Mouse (Mus musculus): ENCODE measurements around the gene Agtrap. TPM values are rescaled to one million over a fixed set of nuclear protein-coding genes. Genes with fewer than 3 reads are reported as not detected.
"Not testable (repeated sequence)": the region's sequence is repeated elsewhere in the genome, so short reads cannot be mapped to it uniquely, and the experiment has no call there.

The Agtrap gene
- polyA plus RNA-seq, 1 experiment from 2014 or later, result 31.5 TPM

DNA sequence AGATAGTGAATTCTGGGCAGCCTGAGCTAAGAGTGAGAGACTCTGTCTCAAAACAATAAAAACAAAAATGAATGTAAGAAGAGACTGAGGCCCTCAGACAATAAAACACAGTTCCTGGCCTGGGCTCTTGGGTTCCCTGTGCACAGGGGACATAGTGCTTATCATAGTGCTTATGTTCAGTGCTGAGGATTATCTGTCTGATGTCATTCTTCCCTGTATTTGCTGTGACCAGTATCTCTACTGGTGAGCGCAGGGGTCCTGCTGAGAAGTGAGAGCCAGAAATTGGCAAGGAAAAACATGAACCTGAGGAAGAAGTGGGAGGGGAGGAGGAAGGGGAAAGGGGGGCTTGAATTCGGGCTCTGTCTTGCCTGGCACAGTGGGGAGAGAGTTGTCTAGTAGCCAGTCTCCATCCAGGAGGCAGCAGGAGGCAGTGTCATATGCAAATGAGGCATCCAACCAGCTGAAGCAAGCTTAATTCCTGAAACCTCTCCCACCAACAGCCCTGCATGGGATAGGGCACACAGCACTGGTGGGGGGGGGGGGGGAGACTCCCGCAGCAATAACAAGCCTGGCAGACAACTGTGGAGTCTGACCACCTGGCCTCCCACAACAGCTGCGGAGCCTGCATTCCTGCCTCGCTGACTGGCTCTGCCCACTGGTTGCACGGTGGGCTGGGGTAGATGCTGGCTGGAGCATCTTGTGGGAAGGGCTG lies 34.3 kb upstream of the Agtrap start:
- 14% methylated on average over 6 of the region's 6 CpGs for WGBS
- H3K4me3 ChIP-seq (ENCODE audit: low read length), result no peak overlapping the region
- no peaks in the 10 kb centered on the region for H3K27me3 ChIP-seq (ENCODE audit: insufficient read depth, low read length)
- no peak overlapping the region for H3K27ac ChIP-seq (ENCODE audit: low read length)
- H3K36me3 ChIP-seq (ENCODE audit: insufficient read depth, low read length), result no peaks in the 10 kb centered on the region
- no peak overlapping the region for H3K9ac ChIP-seq (replicated peaks; ENCODE audit: low read length)
- H3K4me2 ChIP-seq (replicated peaks; ENCODE audit: low read depth, low read length), result no peak overlapping the region
- peak; percentile 78 for ATAC-seq (ENCODE audit: low FRiP score, low TSS enrichment)
- no peaks in the 10 kb centered on the region for H3K9me3 ChIP-seq (ENCODE audit: low read length)
- 0 out of 2 replicates have a peak, but pooled peaks cover 3% of the 10 kb centered on the region for H3K4me1 ChIP-seq (ENCODE audit: insufficient read depth, low read length)

GRCm38 (mm10) chr4:148121362-148121761 lies 33.5 kb upstream of the Agtrap start:
- Histone ChIP-seq H3K4me2 (replicated peaks; ENCODE audit: low read depth, low read length) (no peak overlapping the region), H3K36me3 (ENCODE audit: insufficient read depth, low read length) (no peaks in the 10 kb centered on the region), H3K9me3 (ENCODE audit: low read length) (no peaks in the 10 kb centered on the region), H3K27ac (ENCODE audit: low read length) (no peak overlapping the region), H3K4me1 (ENCODE audit: insufficient read depth, low read length) (0 out of 2 replicates have a peak, but pooled peaks cover 3% of the 10 kb centered on the region), H3K4me3 (ENCODE audit: low read length) (no peak overlapping the region), H3K9ac (replicated peaks; ENCODE audit: low read length) (no peak overlapping the region), H3K27me3 (ENCODE audit: insufficient read depth, low read length) (no peaks in the 10 kb centered on the region)
- no peak for ATAC-seq (ENCODE audit: low FRiP score, low TSS enrichment)
- 87% methylated on average over 4 of the region's 4 CpGs for WGBS

DNA sequence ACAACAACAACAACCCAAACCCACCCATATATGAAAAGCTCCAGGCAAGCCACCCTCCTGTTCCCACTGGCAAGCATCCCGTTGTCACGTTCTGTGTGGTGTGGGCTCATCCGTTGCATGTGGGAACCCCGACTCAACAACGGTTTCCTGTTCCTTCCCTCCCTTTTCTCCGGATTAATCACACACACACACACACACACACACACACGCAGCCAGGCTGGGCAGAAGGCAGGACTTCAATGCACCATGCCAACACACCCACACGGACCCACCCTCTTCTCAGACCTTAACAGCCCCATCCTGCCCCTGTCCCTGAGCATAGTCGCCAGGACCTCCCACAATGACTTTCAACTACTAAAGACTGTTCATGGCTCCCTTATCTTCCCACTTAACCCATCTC lies 32.7 kb upstream of the Agtrap start:
- Histone ChIP-seq H3K4me1 (ENCODE audit: insufficient read depth, low read length) (peaks cover 5% of the 10 kb centered on the region; the same call in 1 of the 2 replicates), H3K9ac (replicated peaks; ENCODE audit: low read length) (no peak overlapping the region), H3K9me3 (ENCODE audit: low read length) (no peaks in the 10 kb centered on the region), H3K27ac (ENCODE audit: low read length) (no peak overlapping the region), H3K4me2 (replicated peaks; ENCODE audit: low read depth, low read length) (no peak overlapping the region), H3K36me3 (ENCODE audit: insufficient read depth, low read length) (no peaks in the 10 kb centered on the region), H3K27me3 (ENCODE audit: insufficient read depth, low read length) (no peaks in the 10 kb centered on the region), H3K4me3 (ENCODE audit: low read length) (no peak overlapping the region)
- whole genome bisulfite sequencing, result 70% methylated on average over 9 of the region's 9 CpGs
- ATAC-seq (ENCODE audit: low FRiP score, low TSS enrichment), result no peak

- H3K36me3 ChIP-seq (ENCODE audit: insufficient read depth, low read length); H3K27ac ChIP-seq (ENCODE audit: low read length); H3K4me1 ChIP-seq (ENCODE audit: insufficient read depth, low read length); ATAC-seq (ENCODE audit: low FRiP score, low TSS enrichment); H3K9ac ChIP-seq (replicated peaks; ENCODE audit: low read length); H3K27me3 ChIP-seq (ENCODE audit: insufficient read depth, low read length); H3K4me2 ChIP-seq (replicated peaks; ENCODE audit: low read depth, low read length); H3K4me3 ChIP-seq (ENCODE audit: low read length); H3K9me3 ChIP-seq (ENCODE audit: low read length): not testable (repeated sequence)
- WGBS, result 91% methylated on average over 9 of the region's 9 CpGs
Measured at GRCm38 (mm10) chr4:148119578-148119977, 31.7 kb upstream of the Agtrap start.

- 78% methylated on average over 4 of the region's 4 CpGs for WGBS
Measured at GRCm38 (mm10) chr4:148117392-148117791, 29.6 kb upstream of the Agtrap start.

GRCm38 (mm10) chr4:148116657-148117056 lies 28.8 kb upstream of the Agtrap start:
- peaks cover 7% of the 10 kb centered on the region; the same call in 1 of the 2 replicates for H3K4me1 ChIP-seq (ENCODE audit: insufficient read depth, low read length)
- WGBS, result 82% methylated on average over 4 of the region's 4 CpGs
- no peaks in the 10 kb centered on the region for H3K27me3 ChIP-seq (ENCODE audit: insufficient read depth, low read length)
- no peaks in the 10 kb centered on the region for H3K9me3 ChIP-seq (ENCODE audit: low read length)
- H3K4me3 ChIP-seq (ENCODE audit: low read length), result no peak overlapping the region
- H3K27ac ChIP-seq (ENCODE audit: low read length), result no peak overlapping the region
- H3K9ac ChIP-seq (replicated peaks; ENCODE audit: low read length), result no peak overlapping the region
- no peaks in the 10 kb centered on the region for H3K36me3 ChIP-seq (ENCODE audit: insufficient read depth, low read length)
- no peak for ATAC-seq (ENCODE audit: low FRiP score, low TSS enrichment)
- no peak overlapping the region for H3K4me2 ChIP-seq (replicated peaks; ENCODE audit: low read depth, low read length)

More at GRCm38 (mm10) chr4:148117392-148117791, 29.6 kb upstream of the Agtrap start:
- Histone ChIP-seq H3K9me3 (ENCODE audit: low read length) (no peaks in the 10 kb centered on the region), H3K27ac (ENCODE audit: low read length) (no peak overlapping the region), H3K9ac (replicated peaks; ENCODE audit: low read length) (no peak overlapping the region), H3K36me3 (ENCODE audit: insufficient read depth, low read length) (no peaks in the 10 kb centered on the region), H3K4me1 (ENCODE audit: insufficient read depth, low read length) (peaks cover 9% of the 10 kb centered on the region; the same call in 1 of the 2 replicates), H3K4me3 (ENCODE audit: low read length) (no peak overlapping the region), H3K4me2 (replicated peaks; ENCODE audit: low read depth, low read length) (no peak overlapping the region), H3K27me3 (ENCODE audit: insufficient read depth, low read length) (no peaks in the 10 kb centered on the region)
- ATAC-seq (ENCODE audit: low FRiP score, low TSS enrichment), result no peak

GRCm38 (mm10) chr4:148115467-148115866 lies 27.6 kb upstream of the Agtrap start:
- no peak overlapping the region for H3K27ac ChIP-seq (ENCODE audit: low read length)
- H3K36me3 ChIP-seq (ENCODE audit: insufficient read depth, low read length), result no peaks in the 10 kb centered on the region
- 2% methylated on average over 15 of the region's 15 CpGs for WGBS
- H3K9me3 ChIP-seq (ENCODE audit: low read length), result no peaks in the 10 kb centered on the region
- H3K27me3 ChIP-seq (ENCODE audit: insufficient read depth, low read length), result no peaks in the 10 kb centered on the region
- H3K4me3 ChIP-seq (ENCODE audit: low read length), result no peak overlapping the region
- H3K4me2 ChIP-seq (replicated peaks; ENCODE audit: low read depth, low read length), result peak overlapping the region; percentile 13; the same call in 1 of the 2 replicates
- ATAC-seq (ENCODE audit: low FRiP score, low TSS enrichment), result peak; percentile 16; the same call in 1 of the 2 replicates
- peaks cover 7% of the 10 kb centered on the region; the same call in 1 of the 2 replicates for H3K4me1 ChIP-seq (ENCODE audit: insufficient read depth, low read length)
- peak overlapping the region; percentile 39; the same call in 1 of the 2 replicates for H3K9ac ChIP-seq (replicated peaks; ENCODE audit: low read length)

- H3K4me2 ChIP-seq (replicated peaks; ENCODE audit: low read depth, low read length), result 0 out of 2 replicates have a peak overlapping the region, but pooled peaks have one; percentile 21
Measured at GRCm38 (mm10) chr4:148114758-148115391, 27.0 kb upstream of the Agtrap start.

DNA sequence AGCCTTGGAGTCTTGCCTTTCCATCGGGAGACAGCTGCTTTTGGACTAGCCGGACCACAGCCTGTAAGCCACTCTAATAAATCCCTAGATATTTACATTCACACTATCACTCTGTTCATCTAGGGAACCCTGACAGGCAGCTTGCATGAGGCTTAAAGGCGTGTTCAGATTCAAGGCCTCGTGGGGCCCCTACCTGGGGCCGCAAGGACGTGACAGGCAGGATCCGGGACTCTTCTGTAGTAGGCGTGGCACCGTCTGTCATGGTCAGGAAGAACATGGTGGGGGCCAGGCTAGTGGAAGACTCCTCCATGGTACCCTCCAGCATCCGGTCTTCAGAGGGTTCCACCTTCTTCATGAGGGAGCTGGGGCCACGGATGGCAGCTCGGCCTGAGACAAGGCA lies 24.7 kb upstream of the Agtrap start:
- no peaks in the 10 kb centered on the region for H3K36me3 ChIP-seq (ENCODE audit: insufficient read depth, low read length)
- no peak overlapping the region for H3K9ac ChIP-seq (replicated peaks; ENCODE audit: low read length)
- no peaks in the 10 kb centered on the region for H3K9me3 ChIP-seq (ENCODE audit: low read length)
- H3K27me3 ChIP-seq (ENCODE audit: insufficient read depth, low read length), result no peaks in the 10 kb centered on the region
- H3K27ac ChIP-seq (ENCODE audit: low read length), result no peak overlapping the region
- no peak overlapping the region for H3K4me2 ChIP-seq (replicated peaks; ENCODE audit: low read depth, low read length)
- H3K4me1 ChIP-seq (ENCODE audit: insufficient read depth, low read length), result peaks cover 21% of the 10 kb centered on the region
- WGBS, result 82% methylated on average over 12 of the region's 12 CpGs
- no peak for ATAC-seq (ENCODE audit: low FRiP score, low TSS enrichment)
- no peak overlapping the region for H3K4me3 ChIP-seq (ENCODE audit: low read length)

More at GRCm38 (mm10) chr4:148114758-148115391, 27.0 kb upstream of the Agtrap start:
- Histone ChIP-seq H3K27ac (ENCODE audit: low read length) (no peak overlapping the region), H3K4me1 (ENCODE audit: insufficient read depth, low read length) (peaks cover 7% of the 10 kb centered on the region; the same call in 1 of the 2 replicates), H3K36me3 (ENCODE audit: insufficient read depth, low read length) (no peaks in the 10 kb centered on the region), H3K4me3 (ENCODE audit: low read length) (no peak overlapping the region), H3K9me3 (ENCODE audit: low read length) (no peaks in the 10 kb centered on the region), H3K9ac (replicated peaks; ENCODE audit: low read length) (no peak overlapping the region), H3K27me3 (ENCODE audit: insufficient read depth, low read length) (no peaks in the 10 kb centered on the region)
- ATAC-seq (ENCODE audit: low FRiP score, low TSS enrichment), result peak; percentile 50
- 4% methylated on average over 15 of the region's 15 CpGs for WGBS

DNA sequence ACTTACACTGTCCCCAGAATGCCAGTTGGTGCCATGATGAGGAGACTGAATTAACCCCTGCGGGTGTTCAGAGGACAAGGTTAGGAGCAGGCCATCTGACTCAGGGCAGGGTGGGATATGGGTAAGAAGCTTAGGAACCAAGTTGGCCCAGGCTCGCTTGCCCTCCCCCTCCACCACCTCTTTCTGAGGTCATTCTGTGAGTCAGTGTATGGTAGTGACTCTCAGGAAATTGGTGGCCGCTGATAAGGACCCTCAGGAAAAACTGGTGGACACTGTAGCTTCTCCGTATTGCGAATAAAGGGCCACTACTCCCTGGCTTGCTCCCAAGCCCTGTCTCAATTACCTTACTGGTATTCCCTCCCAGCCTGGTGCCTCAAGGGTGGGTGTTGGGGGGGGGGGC lies 21.4 kb upstream of the Agtrap start:
- no peaks in the 10 kb centered on the region for H3K36me3 ChIP-seq (ENCODE audit: insufficient read depth, low read length)
- no peaks in the 10 kb centered on the region for H3K27me3 ChIP-seq (ENCODE audit: insufficient read depth, low read length)
- H3K4me3 ChIP-seq (ENCODE audit: low read length), result no peak overlapping the region
- H3K4me2 ChIP-seq (replicated peaks; ENCODE audit: low read depth, low read length), result no peak overlapping the region
- H3K4me1 ChIP-seq (ENCODE audit: insufficient read depth, low read length), result peaks cover 19% of the 10 kb centered on the region
- H3K27ac ChIP-seq (ENCODE audit: low read length), result no peak overlapping the region
- no peaks in the 10 kb centered on the region for H3K9me3 ChIP-seq (ENCODE audit: low read length)
- ATAC-seq (ENCODE audit: low FRiP score, low TSS enrichment), result no peak
- WGBS, result 72% methylated on average over 5 of the region's 5 CpGs
- no peak overlapping the region for H3K9ac ChIP-seq (replicated peaks; ENCODE audit: low read length)

Data from kidney, embryonic 16.5 days (tissue).